Mouse (Mus musculus) brain, adult 2 months (tissue): ENCODE measurements around the gene Baz1b.
A peak's percentile ranks its signal among the peaks of the same experiment; 100 is the strongest.

Experiments
- DNase-seq: peaks from one replicate; pipeline ENCODE4 v3.0.0; 2011; ENCODE audit warnings: low read depth, low spot score

Baz1b gene

GRCm38 (mm10) chr5:135186621-135187348, at the start of gene Baz1b:
Baz1b (plus strand) TSS chr5:135187264.
- peak; percentile 100 for DNase-seq

DNA sequence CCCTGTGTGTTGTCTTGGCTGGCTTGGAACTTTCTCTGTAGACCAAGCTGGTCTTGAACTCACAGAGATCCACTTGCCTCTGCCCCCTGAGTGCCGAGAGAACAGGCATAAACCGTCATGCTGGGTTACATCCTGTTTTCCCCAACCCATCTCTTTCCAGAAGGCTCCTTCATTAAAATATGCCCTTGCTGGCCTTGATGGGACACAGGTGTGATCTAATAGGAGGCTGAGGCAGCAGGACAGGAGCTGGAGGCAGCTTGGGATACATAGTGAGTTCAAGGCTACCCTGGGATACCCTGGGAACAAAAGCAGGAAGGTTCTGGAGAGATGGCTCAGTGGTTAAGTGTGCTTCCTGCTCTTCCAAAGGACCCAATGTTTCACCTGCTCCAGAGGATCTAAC, 47.2 kb upstream of the Baz1b start:
- no peak for DNase-seq

DNA sequence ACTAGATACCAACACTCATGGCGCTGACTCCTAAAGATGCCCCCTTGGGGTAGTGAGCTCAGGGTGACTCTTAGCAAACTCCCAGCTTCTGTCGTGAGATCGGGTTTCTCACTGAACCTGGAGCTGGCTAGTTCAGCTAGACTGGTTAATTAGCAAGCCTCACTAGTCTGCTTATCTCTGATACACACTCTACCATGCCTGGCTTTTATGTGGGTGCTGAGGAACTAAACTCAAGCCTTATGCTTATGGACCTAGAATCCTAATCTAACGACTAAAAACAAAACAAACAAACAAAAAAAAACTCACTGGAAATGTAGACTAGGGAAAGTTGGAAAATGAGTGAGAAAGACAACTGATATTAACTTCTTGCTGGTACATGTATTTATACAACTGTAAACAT, 42.6 kb upstream of the Baz1b start:
- no peak for DNase-seq

DNA sequence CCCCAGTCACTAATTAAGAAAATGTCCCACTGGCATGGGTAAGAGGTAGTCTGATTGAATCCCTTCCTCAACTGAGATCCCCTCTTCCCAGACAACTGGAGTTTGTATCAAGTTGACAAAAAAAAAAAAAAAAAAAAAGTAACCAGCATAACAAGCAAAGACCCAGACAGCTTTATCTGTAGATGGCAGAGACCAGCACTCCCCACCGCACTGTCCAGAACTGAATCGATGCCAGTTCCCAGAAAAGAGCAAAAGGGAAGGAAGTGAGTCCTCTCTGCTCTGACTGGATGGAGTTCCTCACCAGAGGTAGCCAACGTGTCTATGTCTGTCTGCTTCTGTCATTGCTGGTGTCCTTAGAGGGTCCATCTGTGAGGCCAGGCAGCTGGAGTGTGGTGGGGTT, 41.5 kb upstream of the Baz1b start:
- DNase-seq: no peak

- no peak for DNase-seq
Measured at GRCm38 (mm10) chr5:135145955-135146354, 41.1 kb upstream of the Baz1b start.

- no peak for DNase-seq
Measured at GRCm38 (mm10) chr5:135148715-135149052, 38.4 kb upstream of the Baz1b start.

- peak; percentile 99 for DNase-seq
Measured at GRCm38 (mm10) chr5:135149053-135149819, 37.8 kb upstream of the Baz1b start, which contains the start of gene Tbl2. Tbl2 (plus strand) TSS chr5:135149657.

DNA sequence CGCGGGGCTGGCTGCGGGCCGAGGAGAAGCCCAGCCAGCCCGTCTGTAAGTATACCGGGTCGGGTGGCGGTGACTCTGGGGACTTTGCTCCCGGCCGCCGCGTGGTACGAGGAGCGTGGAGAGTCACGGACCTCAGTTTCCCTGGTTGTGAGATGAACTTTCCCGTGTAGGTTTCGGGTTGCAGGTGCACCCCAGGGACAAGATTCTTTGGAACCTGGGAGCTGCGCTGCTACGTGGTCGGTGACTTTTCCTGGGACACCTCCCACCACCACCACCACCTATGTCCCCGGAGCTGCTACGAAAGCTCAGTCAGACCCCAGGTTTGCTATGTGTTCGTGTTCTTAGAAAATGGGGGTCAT, 37.3 kb upstream of the Baz1b start:
- DNase-seq: no peak

GRCm38 (mm10) chr5:135156496-135156895, 30.6 kb upstream of the Baz1b start:
- DNase-seq: no peak

DNA sequence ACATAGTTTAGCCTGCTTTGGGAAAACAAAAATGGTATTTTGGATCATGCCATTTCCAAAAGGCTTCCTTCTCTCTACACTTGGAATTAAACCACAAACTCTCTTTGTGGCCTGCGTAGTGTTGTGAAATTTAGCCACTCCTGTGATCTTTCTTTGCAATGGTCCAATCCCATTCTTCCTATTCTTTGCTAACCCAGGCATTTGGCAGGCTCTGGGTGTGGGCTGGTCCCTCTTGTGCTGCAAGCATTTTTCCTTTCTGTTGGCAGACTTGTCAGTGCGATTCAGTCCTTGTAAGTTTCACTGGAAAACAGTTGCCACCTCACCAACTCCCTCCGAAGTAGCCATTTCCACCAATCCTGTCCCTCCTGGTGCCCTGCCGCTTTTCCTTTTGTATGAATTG, 25.8 kb upstream of the Baz1b start:
- DNase-seq: peak; percentile 71

GRCm38 (mm10) chr5:135161650-135162049, 25.4 kb upstream of the Baz1b start:
- DNase-seq: no peak

- no peak for DNase-seq
Measured at GRCm38 (mm10) chr5:135162361-135162760, 24.7 kb upstream of the Baz1b start.

GRCm38 (mm10) chr5:135162821-135163220, 24.2 kb upstream of the Baz1b start:
- no peak for DNase-seq

DNA sequence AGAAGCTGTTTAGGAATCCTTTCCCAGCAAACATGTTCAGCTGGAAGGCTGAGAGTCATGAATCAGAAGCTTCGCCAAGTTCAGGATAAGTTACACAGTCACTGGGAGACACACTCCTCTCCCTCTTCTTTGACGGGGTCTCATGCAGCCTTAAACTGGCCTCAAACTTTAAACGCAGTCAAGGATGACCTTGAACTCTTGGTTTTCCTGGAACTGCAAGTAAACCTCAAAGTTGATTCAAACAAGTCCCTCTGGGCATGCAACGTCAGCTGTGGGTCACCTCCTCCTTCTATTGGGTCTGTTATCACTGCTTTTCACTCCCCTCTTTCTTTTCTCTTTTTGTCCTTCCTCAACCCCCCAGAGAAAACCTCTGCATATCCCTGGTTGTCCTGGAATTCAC, 20.2 kb upstream of the Baz1b start:
- DNase-seq: no peak

GRCm38 (mm10) chr5:135167469-135167868, 19.6 kb upstream of the Baz1b start:
- no peak for DNase-seq

DNA sequence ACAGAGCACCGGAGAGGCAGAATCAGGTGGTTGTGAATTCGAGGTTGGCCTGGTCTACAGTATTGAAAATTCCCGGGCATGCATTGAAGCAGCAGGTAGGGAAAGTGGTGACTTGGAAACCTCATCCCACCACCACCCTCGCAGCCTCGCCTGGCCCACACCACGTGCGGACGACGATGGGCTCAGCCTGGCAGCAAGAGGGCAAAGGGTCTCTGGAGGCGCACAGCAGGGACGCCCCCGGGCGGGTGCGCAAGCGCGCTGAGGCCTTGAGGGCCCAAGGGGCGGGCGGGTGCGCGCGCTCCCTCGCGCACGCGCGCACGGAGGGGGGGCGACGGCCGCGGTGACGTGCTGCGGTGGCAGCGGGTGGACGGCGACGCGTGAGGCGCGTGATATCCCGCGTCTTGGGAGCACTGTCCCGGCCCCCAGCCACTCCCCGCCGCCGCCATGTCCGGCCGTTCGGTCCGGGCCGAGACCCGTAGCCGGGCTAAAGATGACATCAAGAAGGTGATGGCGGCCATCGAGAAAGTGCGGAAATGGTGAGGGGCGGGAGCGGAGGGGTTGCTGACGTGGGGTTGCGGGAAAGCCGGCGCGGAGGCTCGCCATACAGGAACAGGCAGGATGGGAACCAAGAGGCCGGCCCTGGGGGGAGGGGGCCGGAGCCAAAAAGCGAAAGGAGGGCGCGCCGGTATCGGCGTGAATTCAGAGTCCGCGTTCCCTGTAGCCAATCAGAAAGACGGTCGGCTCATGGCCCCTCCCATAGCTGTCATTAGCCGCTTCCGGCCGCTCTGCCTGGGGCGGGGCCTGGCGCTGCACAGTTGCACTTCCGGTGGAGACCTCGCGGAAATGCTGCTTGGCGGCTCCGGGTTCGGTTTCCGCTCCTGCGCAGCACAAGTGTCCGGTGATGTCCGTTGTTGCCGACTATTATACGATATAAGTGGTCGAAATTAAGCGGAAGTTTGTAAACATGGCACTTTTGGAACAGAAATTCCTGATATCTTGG, 18.7 kb upstream of the Baz1b start, which contains the start of gene Bcl7b:
Gene Bcl7b, plus strand, starts transcription at position 221 of the 1,000 bp plus-strand sequence.
- peak; percentile 99 for DNase-seq

- DNase-seq: no peak
Measured at GRCm38 (mm10) chr5:135169479-135169878, 17.6 kb upstream of the Baz1b start.

DNA sequence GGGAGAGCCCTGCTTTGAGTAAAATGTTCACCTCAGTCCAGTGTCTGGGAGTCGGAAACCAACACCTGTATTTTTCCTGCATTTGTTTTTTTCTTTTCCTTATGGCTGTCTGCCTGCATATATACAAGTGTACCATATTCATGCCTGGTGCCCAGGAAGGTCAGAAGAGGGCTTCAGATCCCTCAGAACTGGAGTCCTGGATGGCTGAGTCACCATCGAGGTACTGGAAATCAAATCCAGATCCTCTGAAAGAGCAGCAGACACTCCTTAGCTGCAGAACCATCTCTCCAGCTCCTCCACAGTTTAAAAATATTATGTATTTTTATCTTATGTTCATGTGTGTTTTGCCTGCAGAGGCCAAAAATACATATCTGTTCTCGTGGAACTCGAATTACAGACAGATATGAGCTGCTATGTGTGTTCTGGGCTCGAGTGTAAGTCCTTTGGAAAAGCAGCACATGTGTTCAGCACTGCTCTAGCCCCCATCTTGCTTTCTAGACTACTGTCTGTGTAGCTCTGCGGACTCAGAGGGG, 15.3 kb upstream of the Baz1b start:
- no peak for DNase-seq

- no peak for DNase-seq
Measured at GRCm38 (mm10) chr5:135172986-135173385, 14.1 kb upstream of the Baz1b start.

GRCm38 (mm10) chr5:135175086-135175485, 12.0 kb upstream of the Baz1b start:
- no peak for DNase-seq

GRCm38 (mm10) chr5:135178523-135178922, 8.5 kb upstream of the Baz1b start:
- DNase-seq: no peak

GRCm38 (mm10) chr5:135178996-135179395, 8.1 kb upstream of the Baz1b start:
- peak; percentile 98 for DNase-seq
